Mouse (Mus musculus) right cerebral cortex, postnatal 25 days (tissue): Measurements from ENCODE around the gene Art2b.
"Not testable (repeated sequence)": the region's sequence is repeated elsewhere in the genome, so short reads cannot be mapped to it uniquely, and the experiment has no call there.

Experiments
- DNase-seq: peaks from one replicate; pipeline ENCODE4 v3.0.0; 2022

The Art2b gene

GRCm38 (mm10) chr7:101559393-101559792 is 26.0 kb downstream of the Art2b start:
- not testable (repeated sequence) for DNase-seq

- DNase-seq: no peak
Observed at GRCm38 (mm10) chr7:101557391-101557790, 28.0 kb downstream of the Art2b start.

GRCm38 (mm10) chr7:101555473-101555872 is 29.9 kb downstream of the Art2b start:
- not testable (repeated sequence) for DNase-seq

GRCm38 (mm10) chr7:101551530-101551929 is 33.9 kb downstream of the Art2b start:
- DNase-seq: no peak

- no peak for DNase-seq
Observed at GRCm38 (mm10) chr7:101550686-101551485, 34.5 kb downstream of the Art2b start.

GRCm38 (mm10) chr7:101549266-101549665 is 36.1 kb downstream of the Art2b start:
- no peak for DNase-seq

GRCm38 (mm10) chr7:101547651-101548050 is 37.7 kb downstream of the Art2b start:
- no peak for DNase-seq

GRCm38 (mm10) chr7:101541734-101542133 is 43.7 kb downstream of the Art2b start:
- peak; percentile 39 for DNase-seq

GRCm38 (mm10) chr7:101541132-101541531 is 44.3 kb downstream of the Art2b start:
- peak; percentile 79 for DNase-seq

- no peak for DNase-seq
Observed at GRCm38 (mm10) chr7:101540684-101541083, 44.7 kb downstream of the Art2b start.

- no peak for DNase-seq
Observed at GRCm38 (mm10) chr7:101539774-101540173, 45.6 kb downstream of the Art2b start.

GRCm38 (mm10) chr7:101538141-101538933 is 47.1 kb downstream of the Art2b start:
- DNase-seq: peak; percentile 49

GRCm38 (mm10) chr7:101537541-101537940 is 47.9 kb downstream of the Art2b start:
- DNase-seq: peak; percentile 36

GRCm38 (mm10) chr7:101535517-101535916 is 49.9 kb downstream of the Art2b start:
- DNase-seq: no peak

GRCm38 (mm10) chr7:101535102-101535501 is 50.3 kb downstream of the Art2b start:
- DNase-seq: no peak

GRCm38 (mm10) chr7:101534428-101534827 is 51.0 kb downstream of the Art2b start:
- DNase-seq: no peak
